Mouse (Mus musculus) liver, postnatal 0 days (tissue): ENCODE data around the gene 1700029F12Rik. TPM values are rescaled to one million over a fixed set of nuclear protein-coding genes. Genes with fewer than 3 reads are reported as not detected.
A peak's percentile ranks its signal among the peaks of the same experiment; 100 is the strongest.

Experiments used
- ATAC-seq: fragments of 200-750 bp; cut with Nextera tagmentation; 2 replicates; pipeline ENCODE4 v1.8.0; 2017; ENCODE audit warnings: mild to moderate bottlenecking, moderate library complexity
- DNase-seq: peaks from one replicate; pipeline ENCODE4 v3.0.0-alpha.2; 2016
- H3K27ac ChIP-seq: fragments of 300-500 bp; sonication (generic); 2 replicates; pipeline ENCODE4 v1.5.1; 2014; ENCODE audit warnings: antibody characterized with exemption, moderate library complexity, mild to moderate bottlenecking, low read depth
- H3K27me3 ChIP-seq: fragments of 300-500 bp; sonication (generic); 2 replicates; pipeline ENCODE4 v1.6.1; 2014; ENCODE audit warnings: low read length, control low read depth, mixed read lengths; ENCODE audit not compliant: insufficient read depth
- H3K36me3 ChIP-seq: fragments of 300-500 bp; sonication (generic); replicated peaks from 2 replicates; pipeline ENCODE4 v1.6.1; 2014; ENCODE audit warnings: mild to moderate bottlenecking, control low read depth, low read length, moderate library complexity, mixed read lengths; ENCODE audit not compliant: insufficient read depth
- H3K4me1 ChIP-seq: fragments of 300-500 bp; sonication (generic); 2 replicates; pipeline ENCODE4 v1.6.1; 2014; ENCODE audit warnings: antibody characterized with exemption, mild to moderate bottlenecking, control low read depth; ENCODE audit not compliant: insufficient read depth
- H3K4me2 ChIP-seq: fragments of 300-500 bp; sonication (generic); 2 replicates; pipeline ENCODE4 v1.6.1; 2014; ENCODE audit warnings: low read depth, mild to moderate bottlenecking, low read length, moderate library complexity, mixed read lengths
- H3K4me3 ChIP-seq: fragments of 300-500 bp; sonication (generic); 2 replicates; pipeline ENCODE4 v1.5.1; 2014; ENCODE audit warnings: low read depth, low read length
- H3K9ac ChIP-seq: fragments of 300-500 bp; sonication (generic); replicated peaks from 2 replicates; pipeline ENCODE4 v1.6.1; 2014; ENCODE audit warnings: mild to moderate bottlenecking, moderate library complexity
- H3K9me3 ChIP-seq: fragments of 300-500 bp; sonication (generic); 2 replicates; pipeline ENCODE4 v1.6.1; 2016; ENCODE audit warnings: mild to moderate bottlenecking, control low read depth, low read length, mixed read lengths
- CTCF ChIP-seq: sonication (generic); IDR thresholded peaks from 2 replicates; pipeline ENCODE4 v1.5.1; 2016; ENCODE audit warnings: antibody characterized with exemption, low read depth
- EP300 ChIP-seq: IDR thresholded peaks from 2 replicates; pipeline ENCODE4 v1.6.1; 2016; ENCODE audit warnings: antibody characterized with exemption, low read depth, mild to moderate bottlenecking
- WGBS: fragments of 180-500 bp; shearing (Covaris S2); extraction: QIAGEN DNeasy Blood & Tissue Kit; methylation state at CpG from one replicate; pipeline ENCODE4 v1.1.7; 2014; ENCODE audit not compliant: insufficient replicate concordance; 5-methylcytosine and 5-hydroxymethylcytosine counted together
- polyA plus RNA-seq: library from polyadenylated mRNA; unstranded; fragments of >200 nt; fragmentation: Nextera tagmentation; extraction: Ambion mirVana; gene quantifications from 2 replicates; pipeline ENCODE4 v1.2.1, GENCODE M21; 2015

1700029F12Rik gene
- polyA plus RNA-seq, 1 experiment from 2014 or later = not detected

GRCm38 (mm10) chr13:96983251-96984126 lies 50.7 kb downstream of the 1700029F12Rik start:
- Histone ChIP-seq H3K27me3 (no peaks in the 10 kb centered on the region), H3K4me3 (peak overlapping the region; percentile 36), H3K36me3 (no peaks in the 10 kb centered on the region), H3K4me2 (peak overlapping the region; percentile 70), H3K27ac (peak overlapping the region; percentile 95), H3K9ac (peak overlapping the region; percentile 69), H3K4me1 (peaks cover 15% of the 10 kb centered on the region), H3K9me3 (no peaks in the 10 kb centered on the region)
- TF ChIP-seq CTCF (peak; percentile 6; the same call in 1 of the 2 replicates), EP300 (peak; percentile 16; the same call in 1 of the 2 replicates)
- DNase-seq (peak; percentile 77), ATAC-seq (peak; percentile 93)
- 10% methylated on average over 26 of the region's 26 CpGs for WGBS

- peak; percentile 24; the same call in 1 of the 2 replicates for ATAC-seq
- no peak for DNase-seq
Measured at GRCm38 (mm10) chr13:96980561-96980960, 53.6 kb downstream of the 1700029F12Rik start.

GRCm38 (mm10) chr13:96976986-96977595 lies 57.1 kb downstream of the 1700029F12Rik start:
- Histone ChIP-seq H3K27me3 (no peaks in the 10 kb centered on the region), H3K9ac (no peak overlapping the region), H3K9me3 (no peaks in the 10 kb centered on the region), H3K4me2 (no peak overlapping the region), H3K4me1 (peaks cover 10% of the 10 kb centered on the region; the same call in 1 of the 2 replicates), H3K36me3 (no peaks in the 10 kb centered on the region), H3K4me3 (no peak overlapping the region), H3K27ac (no peak overlapping the region)
- no peak for ATAC-seq
- TF ChIP-seq EP300 (no peak), CTCF (no peak)
- no peak for DNase-seq
- WGBS = 84% methylated on average over 6 of the region's 6 CpGs

More at GRCm38 (mm10) chr13:96980561-96980960, 53.6 kb downstream of the 1700029F12Rik start:
- Histone ChIP-seq H3K36me3 (no peaks in the 10 kb centered on the region), H3K9ac (no peak overlapping the region), H3K27ac (0 out of 2 replicates have a peak overlapping the region, but pooled peaks have one; percentile 49), H3K4me1 (peaks cover 8% of the 10 kb centered on the region), H3K4me3 (no peak overlapping the region), H3K9me3 (no peaks in the 10 kb centered on the region), H3K27me3 (no peaks in the 10 kb centered on the region), H3K4me2 (no peak overlapping the region)
- no peak for TF ChIP-seq EP300
- TF ChIP-seq CTCF = no peak

- 90% methylated on average over 4 of the region's 4 CpGs for WGBS
- Histone ChIP-seq H3K4me2 (no peak overlapping the region), H3K9ac (no peak overlapping the region), H3K36me3 (no peaks in the 10 kb centered on the region), H3K9me3 (no peaks in the 10 kb centered on the region), H3K4me3 (no peak overlapping the region), H3K27me3 (no peaks in the 10 kb centered on the region), H3K4me1 (peaks cover 20% of the 10 kb centered on the region), H3K27ac (no peak overlapping the region)
- DNase-seq (no peak), ATAC-seq (no peak)
- no peak for TF ChIP-seq EP300
- TF ChIP-seq CTCF = no peak
Measured at GRCm38 (mm10) chr13:96973318-96973717, 60.8 kb downstream of the 1700029F12Rik start.

Other genes with a start within 250 kb of the 1700029F12Rik start
- gene Gcnt4, start 109.7 kb downstream of the 1700029F12Rik start, polyA plus RNA-seq = 0.45 and 0.72 TPM in 2 replicates
- 0.27 and 0.37 TPM in 2 replicates for gene Fam169a, start 32.9 kb upstream of the 1700029F12Rik start, polyA plus RNA-seq
- 0.70 and 0.92 TPM in 2 replicates for gene Gm6169, start 64.9 kb upstream of the 1700029F12Rik start, polyA plus RNA-seq
- 9.9 and 11.0 TPM in 2 replicates for gene Gfm2, start 103.6 kb upstream of the 1700029F12Rik start, polyA plus RNA-seq
- 30.4 and 30.5 TPM in 2 replicates for gene Nsa2, start 103.6 kb upstream of the 1700029F12Rik start, polyA plus RNA-seq
- gene Hexb, start 164.0 kb upstream of the 1700029F12Rik start, polyA plus RNA-seq = 21.2 and 22.0 TPM in 2 replicates
- gene Enc1, start 206.7 kb upstream of the 1700029F12Rik start, polyA plus RNA-seq = 1.7 and 2.6 TPM in 2 replicates